Mouse (Mus musculus): ENCODE results near the gene Gapvd1. TPM values are rescaled to one million over a fixed set of nuclear protein-coding genes. Genes with fewer than 3 reads are reported as not detected.
A peak's percentile ranks its signal among the peaks of the same experiment; 100 is the strongest.

The Gapvd1 gene
- polyA plus RNA-seq, 1 experiment from 2014 or later: 102 TPM

GRCm38 (mm10) chr2:34692861-34693260 lies 62.2 kb downstream of the Gapvd1 start:
- Histone ChIP-seq H3K36me3 (ENCODE audit: control insufficient read depth, insufficient read depth, low read length) (peaks cover 21% of the 10 kb centered on the region), H3K9me3 (ENCODE audit: control insufficient read depth, low read length) (no peaks in the 10 kb centered on the region), H3K4me2 (no peak overlapping the region), H3K9ac (ENCODE audit: low read length) (no peak overlapping the region), H3K4me1 (ENCODE audit: control insufficient read depth, insufficient read depth, low read length) (no peaks in the 10 kb centered on the region), H3K27me3 (ENCODE audit: control insufficient read depth, insufficient read depth, low read length) (no peaks in the 10 kb centered on the region), H3K27ac (ENCODE audit: low read depth, low read length) (no peak overlapping the region), H3K4me3 (ENCODE audit: low read depth, low read length) (no peak overlapping the region)
- DNase-seq (ENCODE audit: low spot score, missing footprints): no peak
- ATAC-seq (ENCODE audit: low FRiP score): no peak
- WGBS: 97% methylated on average over 10 of the region's 10 CpGs

GRCm38 (mm10) chr2:34684076-34684870 lies 70.8 kb downstream of the Gapvd1 start:
- H3K36me3 ChIP-seq (ENCODE audit: control insufficient read depth, insufficient read depth, low read length): peaks cover 29% of the 10 kb centered on the region
- H3K9ac ChIP-seq (ENCODE audit: low read length): no peak overlapping the region
- H3K27me3 ChIP-seq (ENCODE audit: control insufficient read depth, insufficient read depth, low read length): no peaks in the 10 kb centered on the region
- no peaks in the 10 kb centered on the region for H3K4me1 ChIP-seq (ENCODE audit: control insufficient read depth, insufficient read depth, low read length)
- WGBS: 93% methylated on average over 9 of the region's 9 CpGs
- no peak for DNase-seq (ENCODE audit: low spot score, missing footprints)
- H3K9me3 ChIP-seq (ENCODE audit: control insufficient read depth, low read length): no peaks in the 10 kb centered on the region
- H3K4me2 ChIP-seq: no peak overlapping the region
- no peak overlapping the region for H3K27ac ChIP-seq (ENCODE audit: low read depth, low read length)
- ATAC-seq (ENCODE audit: low FRiP score): no peak
- H3K4me3 ChIP-seq (ENCODE audit: low read depth, low read length): no peak overlapping the region

- Histone ChIP-seq H3K27me3 (ENCODE audit: control insufficient read depth, insufficient read depth, low read length) (no peaks in the 10 kb centered on the region), H3K4me1 (ENCODE audit: control insufficient read depth, insufficient read depth, low read length) (no peaks in the 10 kb centered on the region), H3K9me3 (ENCODE audit: control insufficient read depth, low read length) (no peaks in the 10 kb centered on the region), H3K9ac (ENCODE audit: low read length) (no peak overlapping the region), H3K4me3 (ENCODE audit: low read depth, low read length) (no peak overlapping the region), H3K36me3 (ENCODE audit: control insufficient read depth, insufficient read depth, low read length) (peaks cover 2% of the 10 kb centered on the region), H3K27ac (ENCODE audit: low read depth, low read length) (no peak overlapping the region), H3K4me2 (no peak overlapping the region)
- DNase-seq (ENCODE audit: low spot score, missing footprints) (no peak), ATAC-seq (ENCODE audit: low FRiP score) (no peak)
- 90% methylated on average over 4 of the region's 4 CpGs for WGBS
Observed at GRCm38 (mm10) chr2:34677976-34678375, 77.1 kb downstream of the Gapvd1 start.

DNA sequence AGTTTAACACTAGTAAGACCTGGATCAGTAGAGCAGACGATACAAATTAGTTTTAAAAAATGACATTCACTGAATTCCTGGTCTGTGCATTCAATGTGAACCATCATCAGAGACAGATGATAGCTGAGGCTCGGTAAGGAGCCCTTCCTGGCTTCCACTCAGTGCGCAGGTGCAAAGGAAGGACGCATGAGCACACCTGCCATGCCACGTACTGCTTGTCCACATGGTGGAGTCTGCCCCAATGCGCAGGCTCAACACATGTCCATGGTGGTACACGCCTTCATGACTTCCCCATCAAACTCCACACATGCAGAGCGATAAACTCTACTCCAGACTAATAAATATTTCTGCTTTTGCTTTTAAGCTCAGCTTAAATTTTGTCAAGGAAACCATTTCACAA lies 78.0 kb downstream of the Gapvd1 start:
- Histone ChIP-seq H3K36me3 (ENCODE audit: control insufficient read depth, insufficient read depth, low read length) (peaks cover 2% of the 10 kb centered on the region; the same call in 1 of the 2 replicates), H3K27me3 (ENCODE audit: control insufficient read depth, insufficient read depth, low read length) (no peaks in the 10 kb centered on the region)
- no peak for ATAC-seq (ENCODE audit: low FRiP score)

DNA sequence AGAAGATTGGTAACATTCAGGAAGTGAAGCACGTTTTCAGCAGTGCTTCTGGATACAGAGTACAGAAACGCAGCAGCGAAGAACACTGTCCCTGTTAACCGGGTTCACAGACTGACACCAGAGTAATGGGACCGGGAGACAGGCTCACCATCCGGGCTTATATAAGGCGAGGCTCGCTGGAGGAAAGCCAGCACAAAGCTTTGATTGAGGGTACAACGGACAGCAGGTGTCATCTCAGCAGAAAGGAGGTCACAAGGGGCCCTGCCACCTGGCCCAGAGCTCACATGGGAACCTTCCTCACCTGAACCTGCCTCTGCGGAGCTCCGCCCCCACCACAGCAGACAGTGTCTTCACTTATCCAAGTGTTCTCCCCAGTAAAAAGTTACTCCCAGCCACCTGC lies 81.2 kb downstream of the Gapvd1 start:
- H3K4me2 ChIP-seq: no peak overlapping the region
- H3K36me3 ChIP-seq (ENCODE audit: control insufficient read depth, insufficient read depth, low read length): no peaks in the 10 kb centered on the region
- H3K27me3 ChIP-seq (ENCODE audit: control insufficient read depth, insufficient read depth, low read length): no peaks in the 10 kb centered on the region
- no peaks in the 10 kb centered on the region for H3K9me3 ChIP-seq (ENCODE audit: control insufficient read depth, low read length)
- 88% methylated on average over 11 of the region's 11 CpGs for WGBS
- DNase-seq (ENCODE audit: low spot score, missing footprints) (no peak), ATAC-seq (ENCODE audit: low FRiP score) (no peak)
- H3K4me3 ChIP-seq (ENCODE audit: low read depth, low read length): no peak overlapping the region
- H3K4me1 ChIP-seq (ENCODE audit: control insufficient read depth, insufficient read depth, low read length): peaks cover 3% of the 10 kb centered on the region; the same call in 1 of the 2 replicates
- no peak overlapping the region for H3K27ac ChIP-seq (ENCODE audit: low read depth, low read length)
- no peak overlapping the region for H3K9ac ChIP-seq (ENCODE audit: low read length)

More for the DNA sequence above, 78.0 kb downstream of the Gapvd1 start:
- Histone ChIP-seq H3K27ac (ENCODE audit: low read depth, low read length) (no peak overlapping the region), H3K9me3 (ENCODE audit: control insufficient read depth, low read length) (no peaks in the 10 kb centered on the region), H3K4me2 (no peak overlapping the region), H3K9ac (ENCODE audit: low read length) (no peak overlapping the region), H3K4me3 (ENCODE audit: low read depth, low read length) (no peak overlapping the region), H3K4me1 (ENCODE audit: control insufficient read depth, insufficient read depth, low read length) (no peaks in the 10 kb centered on the region)
- WGBS: 95% methylated on average over 8 of the region's 8 CpGs
- DNase-seq (ENCODE audit: low spot score, missing footprints): no peak

DNA sequence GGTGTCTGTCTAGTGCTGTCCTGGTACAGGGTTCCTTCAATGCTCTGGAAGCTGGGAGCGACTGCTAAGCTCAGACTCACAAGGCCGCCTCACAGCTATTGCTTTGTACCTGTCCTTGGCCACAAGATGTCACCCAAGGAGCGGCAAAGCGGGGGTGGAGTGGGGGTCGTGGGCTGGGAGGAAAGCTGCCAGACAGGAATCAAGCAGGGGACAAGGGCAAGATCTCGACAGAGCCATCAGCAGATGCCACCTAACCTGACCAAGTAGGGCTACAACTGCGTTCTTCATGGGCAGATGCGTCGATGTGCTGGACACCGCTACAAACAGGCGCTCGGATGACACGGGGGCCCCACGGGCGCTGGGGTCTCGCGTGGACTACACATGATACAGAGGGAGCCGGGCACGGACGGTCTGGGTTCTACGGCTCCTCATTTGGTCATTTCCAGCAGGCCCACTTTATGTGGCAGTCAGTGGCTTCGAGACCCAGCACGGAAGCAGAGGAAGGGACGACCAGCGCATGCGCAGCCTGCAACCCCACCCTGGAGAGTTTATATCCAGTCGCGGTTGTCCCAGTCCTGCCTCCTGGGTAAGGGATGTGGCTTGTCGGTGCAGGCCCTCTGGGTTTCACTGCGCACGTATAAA lies 83.5 kb downstream of the Gapvd1 start:
- peak; percentile 67 for ATAC-seq (ENCODE audit: low FRiP score)
- 26% methylated on average over 31 of the region's 31 CpGs for WGBS

DNA sequence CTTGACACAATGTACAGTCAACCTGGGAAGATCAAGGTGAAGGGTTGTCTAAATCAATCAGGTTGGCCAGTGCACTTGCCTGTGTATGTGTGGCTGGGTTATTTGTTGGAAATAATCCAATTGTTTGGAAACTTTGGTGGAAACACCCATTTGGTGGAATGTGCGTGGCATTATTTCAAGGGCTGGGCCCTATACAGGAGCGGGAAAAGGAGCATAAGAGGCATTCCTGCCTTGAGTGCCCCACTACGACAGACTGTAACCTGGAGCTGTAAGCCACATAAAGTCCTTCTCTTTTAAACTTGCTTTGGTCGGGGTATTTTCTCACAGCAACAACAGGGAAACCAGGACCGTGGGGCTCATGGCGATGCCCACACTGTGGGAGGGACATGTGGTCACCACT lies 84.6 kb downstream of the Gapvd1 start:
- Histone ChIP-seq H3K4me3 (ENCODE audit: low read depth, low read length) (no peak overlapping the region), H3K27ac (ENCODE audit: low read depth, low read length) (no peak overlapping the region), H3K4me2 (no peak overlapping the region), H3K27me3 (ENCODE audit: control insufficient read depth, insufficient read depth, low read length) (no peaks in the 10 kb centered on the region), H3K4me1 (ENCODE audit: control insufficient read depth, insufficient read depth, low read length) (peaks cover 3% of the 10 kb centered on the region; the same call in 1 of the 2 replicates), H3K9me3 (ENCODE audit: control insufficient read depth, low read length) (no peaks in the 10 kb centered on the region), H3K36me3 (ENCODE audit: control insufficient read depth, insufficient read depth, low read length) (no peaks in the 10 kb centered on the region), H3K9ac (ENCODE audit: low read length) (no peak overlapping the region)
- ATAC-seq (ENCODE audit: low FRiP score) (no peak), DNase-seq (ENCODE audit: low spot score, missing footprints) (no peak)
- 84% methylated on average over 6 of the region's 6 CpGs for WGBS

More for the DNA sequence above, 83.5 kb downstream of the Gapvd1 start:
- Histone ChIP-seq H3K9me3 (ENCODE audit: control insufficient read depth, low read length) (no peaks in the 10 kb centered on the region), H3K4me2 (peak overlapping the region; percentile 72), H3K4me1 (ENCODE audit: control insufficient read depth, insufficient read depth, low read length) (peaks cover 3% of the 10 kb centered on the region; the same call in 1 of the 2 replicates), H3K27ac (ENCODE audit: low read depth, low read length) (no peak overlapping the region), H3K4me3 (ENCODE audit: low read depth, low read length) (peak overlapping the region; percentile 38), H3K27me3 (ENCODE audit: control insufficient read depth, insufficient read depth, low read length) (no peaks in the 10 kb centered on the region), H3K9ac (ENCODE audit: low read length) (peak overlapping the region; percentile 70), H3K36me3 (ENCODE audit: control insufficient read depth, insufficient read depth, low read length) (no peaks in the 10 kb centered on the region)
- DNase-seq (ENCODE audit: low spot score, missing footprints): peak; percentile 95

GRCm38 (mm10) chr2:34669203-34669746 lies 85.8 kb downstream of the Gapvd1 start:
- H3K36me3 ChIP-seq (ENCODE audit: control insufficient read depth, insufficient read depth, low read length): no peaks in the 10 kb centered on the region
- H3K4me2 ChIP-seq: no peak overlapping the region
- peaks cover 3% of the 10 kb centered on the region; the same call in 1 of the 2 replicates for H3K4me1 ChIP-seq (ENCODE audit: control insufficient read depth, insufficient read depth, low read length)
- no peak overlapping the region for H3K4me3 ChIP-seq (ENCODE audit: low read depth, low read length)
- no peaks in the 10 kb centered on the region for H3K27me3 ChIP-seq (ENCODE audit: control insufficient read depth, insufficient read depth, low read length)
- WGBS: 64% methylated on average over 8 of the region's 8 CpGs
- no peak overlapping the region for H3K27ac ChIP-seq (ENCODE audit: low read depth, low read length)
- no peaks in the 10 kb centered on the region for H3K9me3 ChIP-seq (ENCODE audit: control insufficient read depth, low read length)
- DNase-seq (ENCODE audit: low spot score, missing footprints) (no peak), ATAC-seq (ENCODE audit: low FRiP score) (no peak)
- no peak overlapping the region for H3K9ac ChIP-seq (ENCODE audit: low read length)

Data from midbrain, embryonic 11.5 days (tissue).